Mouse (Mus musculus) adipocyte (in vitro differentiated cells): Measurements from ENCODE around the gene Abca7.

Experiments
- DNase-seq: peaks from one replicate; pipeline ENCODE4 v3.0.0-alpha.2; 2016; ENCODE audit warnings: low spot score

Gene Abca7

DNA sequence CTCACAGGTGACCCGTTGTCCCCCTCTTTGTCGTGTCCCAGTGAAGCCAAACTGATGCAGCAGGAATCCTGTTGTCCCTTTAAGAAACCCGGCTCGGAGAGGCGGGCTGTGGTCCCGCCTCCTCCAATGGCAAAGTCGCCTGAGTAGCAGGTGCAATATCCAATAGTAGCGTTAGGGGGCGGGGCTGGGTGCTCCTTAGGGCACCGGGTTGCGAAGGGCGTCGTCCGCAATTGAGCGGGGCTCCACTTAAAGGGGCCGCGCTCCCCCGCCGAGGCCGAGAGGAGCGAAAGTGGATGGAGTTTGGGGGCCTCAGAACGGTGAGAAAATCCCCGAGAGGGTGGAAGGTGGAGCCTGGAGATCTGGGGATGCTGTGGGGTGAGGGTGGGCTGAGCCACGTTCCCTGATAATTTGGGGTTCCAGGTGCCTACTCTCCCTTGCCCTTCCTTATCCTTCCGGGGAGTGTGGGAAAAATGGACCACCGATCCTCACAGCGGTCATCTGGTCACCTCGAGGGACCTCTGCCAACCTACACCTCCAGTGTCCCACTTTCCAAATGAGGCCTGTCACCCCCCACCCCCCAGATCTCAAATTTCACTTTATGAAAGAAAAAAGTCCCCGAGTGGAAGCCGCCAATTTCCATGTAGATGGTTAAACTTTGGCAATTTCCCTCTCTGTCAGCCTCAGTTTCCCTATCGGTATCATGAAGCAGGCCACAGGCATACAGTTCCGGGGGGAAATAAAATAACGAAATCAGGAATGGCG is at the start of gene Abca7:
Abca7 (plus strand) TSS at position 223 of the 762 bp plus-strand sequence.
- peak; percentile 95 for DNase-seq

DNA sequence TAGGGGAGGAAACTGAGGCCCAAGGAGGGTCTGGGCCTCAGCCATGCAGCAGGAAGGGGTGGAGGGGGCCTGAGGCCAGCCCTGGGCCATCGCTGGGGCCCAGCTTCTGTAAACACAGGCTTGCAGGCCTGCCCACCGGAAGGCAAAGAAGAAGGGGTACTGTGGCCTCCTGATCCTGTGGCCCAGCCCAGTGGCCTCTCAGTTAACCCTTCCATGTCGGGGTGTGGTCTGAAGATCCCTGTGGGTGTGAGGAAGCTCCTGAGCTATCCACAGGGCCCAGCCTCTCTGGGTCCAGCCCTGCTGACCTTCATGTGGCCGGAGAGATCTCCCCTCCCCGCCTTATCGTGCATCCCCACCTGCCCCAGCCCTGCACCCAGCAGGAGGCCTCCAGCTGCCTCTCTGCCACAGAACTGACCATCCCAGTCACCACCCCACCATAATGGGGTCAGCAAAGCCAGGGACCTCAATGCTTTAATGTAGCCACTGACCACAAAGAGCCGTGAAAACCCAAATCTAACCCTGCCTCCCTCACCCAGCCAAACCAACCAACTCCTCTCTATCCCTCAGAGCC is 49.5 kb upstream of the Abca7 start:
- DNase-seq: no peak

DNA sequence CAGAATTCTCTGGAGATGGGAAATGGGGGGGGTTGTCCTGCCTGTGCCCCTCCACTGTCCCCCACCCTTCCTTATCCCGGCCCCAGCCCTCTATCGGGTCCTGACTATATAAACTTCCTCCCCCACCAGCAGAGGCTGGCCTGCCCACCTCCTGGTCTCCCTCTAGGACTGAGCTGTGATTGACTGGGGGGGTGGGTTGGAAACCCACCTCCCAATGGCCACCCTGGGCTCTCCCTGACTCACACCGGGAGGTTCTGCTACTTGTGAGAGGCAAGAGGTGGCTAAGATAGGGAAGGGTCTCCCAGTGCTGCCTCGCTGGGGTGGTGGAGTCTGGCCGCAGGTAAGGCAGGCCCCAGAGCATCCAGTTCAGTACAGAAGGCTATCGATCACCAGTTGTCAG is 48.8 kb upstream of the Abca7 start:
- DNase-seq: no peak

DNA sequence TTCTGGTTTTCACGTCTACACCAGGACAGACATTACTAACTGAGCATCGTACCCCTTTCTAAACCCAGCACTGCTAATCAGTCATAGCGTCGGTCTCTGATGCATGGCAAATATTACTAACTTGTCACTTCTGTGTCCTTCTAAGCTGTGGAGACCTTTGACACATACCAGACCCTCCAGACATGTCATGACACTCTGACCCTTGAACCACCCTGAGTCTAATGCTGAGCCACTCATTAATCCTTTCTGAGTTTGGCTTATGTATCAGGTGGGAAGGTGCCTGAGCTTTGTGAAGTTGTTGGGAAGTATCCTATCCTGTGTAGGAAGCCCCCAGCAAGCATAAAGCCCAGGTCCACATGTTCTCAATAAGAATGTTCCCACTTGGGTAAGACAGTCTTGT is 46.4 kb upstream of the Abca7 start:
- no peak for DNase-seq

DNA sequence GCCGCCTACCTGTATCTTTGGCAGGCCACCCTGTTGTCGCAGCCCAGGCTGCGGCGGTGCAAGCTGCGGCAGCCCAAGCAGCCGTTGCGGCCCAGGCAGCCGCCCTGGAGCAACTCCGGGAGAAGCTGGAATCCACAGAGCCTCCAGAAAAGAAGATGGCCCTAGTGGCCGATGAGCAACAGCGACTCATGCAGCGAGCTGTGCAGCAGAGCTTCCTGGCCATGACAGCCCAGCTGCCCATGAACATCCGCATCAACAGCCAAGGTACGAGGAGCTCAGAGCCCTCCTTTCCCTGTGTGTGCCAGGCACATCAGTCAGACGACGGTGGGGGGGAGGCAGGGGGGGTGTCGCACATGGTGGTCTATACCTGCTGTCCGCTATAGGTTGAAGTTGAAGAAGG is 45.6 kb upstream of the Abca7 start:
- no peak for DNase-seq

DNA sequence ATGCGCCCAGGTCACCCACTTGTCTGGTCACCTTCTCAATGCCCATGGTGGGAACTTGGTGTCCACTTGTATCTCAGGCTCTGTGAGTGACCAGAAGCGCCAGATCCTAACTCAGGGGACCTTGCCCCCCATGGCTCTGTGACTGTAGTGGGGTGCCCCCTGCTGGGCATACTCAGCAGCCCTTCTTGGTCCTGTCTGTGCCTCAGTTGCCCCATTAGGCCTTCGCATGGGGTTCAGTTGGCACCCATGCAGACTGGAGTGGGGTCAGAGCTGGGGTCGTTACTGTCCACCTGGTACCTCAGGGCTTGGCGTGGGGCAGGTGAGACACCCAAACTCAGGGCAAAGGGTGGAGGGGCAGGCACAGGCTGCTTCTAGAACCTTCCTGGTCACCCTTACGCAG is 42.3 kb upstream of the Abca7 start:
- DNase-seq: peak; percentile 31

DNA sequence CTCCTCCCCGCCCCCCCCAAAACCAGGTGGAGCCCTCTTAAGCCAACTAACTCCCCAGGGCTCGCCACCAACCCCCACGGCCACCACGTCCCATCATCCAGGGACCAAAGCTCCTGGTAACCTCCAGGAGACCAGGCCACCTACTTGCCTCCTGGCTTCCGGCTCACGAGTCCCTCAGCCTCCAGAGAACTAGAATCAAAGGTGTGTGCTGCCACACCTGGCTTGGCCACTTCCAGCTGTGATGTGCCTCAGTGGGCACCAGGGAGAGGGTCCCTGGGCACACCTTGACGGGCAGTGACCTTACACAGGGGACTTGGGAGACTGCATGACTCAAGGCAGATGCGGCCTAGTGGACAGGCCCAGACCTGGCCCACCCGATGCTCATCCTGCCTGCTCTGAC is 40.6 kb upstream of the Abca7 start:
- DNase-seq: no peak

DNA sequence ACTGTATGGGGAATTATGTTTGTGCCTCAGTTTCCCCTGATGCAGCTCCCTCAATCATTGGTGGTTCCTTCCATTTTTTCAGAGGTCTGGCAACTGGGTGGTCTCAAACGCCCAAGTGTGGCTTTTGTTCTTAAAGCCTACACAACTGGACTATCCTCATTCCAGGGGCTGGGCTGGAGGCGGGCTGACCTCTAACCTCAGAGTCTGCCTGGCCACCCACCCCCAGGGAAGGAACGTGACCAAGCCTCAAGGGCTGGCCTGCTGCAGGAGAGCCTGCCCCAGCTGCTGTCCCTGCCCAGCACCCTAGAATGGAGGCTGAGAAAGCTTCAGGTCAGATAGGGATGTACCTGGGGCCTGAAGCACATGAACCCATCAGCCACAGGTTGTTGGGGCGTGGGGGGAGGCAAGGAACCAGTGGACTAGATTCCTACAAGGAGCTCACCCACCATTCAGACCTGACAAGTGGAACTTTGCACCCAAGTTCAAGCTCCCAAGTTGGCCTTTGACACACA is 39.6 kb upstream of the Abca7 start:
- no peak for DNase-seq

DNA sequence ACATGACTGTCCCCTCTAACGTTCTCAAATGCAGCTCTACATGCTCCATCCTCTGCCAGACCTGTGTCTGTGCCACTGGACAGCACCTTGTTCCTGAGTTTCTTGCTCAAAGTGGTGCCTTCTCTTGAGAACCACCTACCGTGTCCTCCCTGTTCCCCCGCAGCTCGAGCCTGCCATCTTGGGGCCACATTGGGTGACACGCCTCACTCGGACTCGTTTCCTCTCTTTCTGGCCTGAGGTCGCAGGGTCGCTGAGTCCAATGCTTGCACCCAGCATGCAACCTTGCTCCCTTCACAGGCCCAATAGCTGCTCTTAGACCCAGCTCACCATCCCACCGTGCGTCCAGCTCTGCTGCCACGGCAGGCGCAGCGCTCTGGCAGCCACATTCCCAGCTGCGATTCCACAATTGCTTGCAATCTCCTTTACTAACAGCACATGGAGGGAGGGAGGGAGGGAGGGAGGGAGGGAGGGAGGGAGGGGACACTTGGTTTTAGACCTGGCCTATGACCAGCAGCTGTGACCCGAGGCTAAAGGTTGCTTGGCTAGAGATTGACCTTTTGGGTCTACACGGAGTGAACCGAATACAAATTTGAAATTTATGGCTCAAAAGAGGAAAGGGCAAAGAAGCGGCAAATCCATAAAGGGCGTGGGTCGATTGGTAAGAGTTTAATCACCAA is 38.0 kb upstream of the Abca7 start:
- peak; percentile 86 for DNase-seq

DNA sequence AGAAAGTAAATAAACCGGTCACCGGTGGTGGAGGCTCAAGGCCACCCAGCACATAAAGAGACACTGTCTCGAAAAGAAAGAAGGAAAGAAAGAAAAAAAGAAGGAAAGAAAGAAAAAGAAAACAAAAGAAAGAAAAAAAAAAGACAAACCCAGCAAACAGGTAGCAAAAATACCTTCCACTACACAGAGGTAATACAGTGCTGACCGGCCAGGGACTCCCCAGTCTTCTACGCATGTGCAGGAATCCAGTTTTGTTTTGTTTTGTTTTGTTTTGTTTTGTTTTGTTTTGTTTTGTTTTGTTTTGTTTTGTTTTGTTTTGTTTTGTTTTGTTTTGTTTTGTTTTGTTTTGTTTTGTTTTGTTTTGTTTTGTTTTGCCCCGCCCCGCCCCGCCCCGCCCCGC is 36.9 kb upstream of the Abca7 start:
- peak; percentile 50 for DNase-seq

DNA sequence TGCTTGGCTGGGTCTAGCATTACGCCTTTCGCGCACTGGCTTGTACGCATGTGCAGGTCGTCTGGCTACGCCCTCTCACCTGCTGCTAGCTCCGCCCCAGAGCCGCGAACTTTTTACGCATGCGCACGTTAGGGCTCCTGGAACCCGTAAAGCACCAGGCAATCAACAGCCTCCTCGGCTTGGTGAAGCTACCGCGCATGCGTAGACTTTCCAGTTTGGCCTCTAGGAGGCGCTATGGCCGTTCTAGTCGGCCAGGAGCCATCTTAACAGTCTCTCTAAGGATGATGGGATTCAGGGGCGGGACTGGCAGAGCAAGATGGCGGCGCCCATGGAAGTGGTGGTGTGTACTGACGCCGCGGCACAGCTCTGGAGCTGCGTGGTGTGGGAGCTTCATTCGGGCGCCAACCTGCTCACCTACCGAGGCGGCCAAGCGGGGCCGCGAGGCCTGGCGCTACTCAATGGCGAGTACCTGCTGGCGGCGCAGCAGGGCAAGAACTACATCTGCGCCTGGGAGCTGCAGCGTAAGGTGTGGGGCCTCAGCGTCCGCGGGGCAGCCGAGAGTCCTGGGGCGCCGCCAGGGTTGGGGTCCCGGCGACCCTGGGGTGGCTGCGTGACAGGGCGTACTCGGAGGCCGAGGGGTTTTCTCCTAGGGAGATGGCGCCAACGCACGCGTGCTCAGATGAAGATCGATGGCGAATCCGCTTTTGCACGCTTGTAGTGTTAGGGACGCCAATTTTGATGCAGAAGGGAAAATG is 36.3 kb upstream of the Abca7 start, which contains the start of gene Wdr18:
Wdr18 (plus strand) TSS at position 306 of the 755 bp plus-strand sequence.
- peak; percentile 100 for DNase-seq

DNA sequence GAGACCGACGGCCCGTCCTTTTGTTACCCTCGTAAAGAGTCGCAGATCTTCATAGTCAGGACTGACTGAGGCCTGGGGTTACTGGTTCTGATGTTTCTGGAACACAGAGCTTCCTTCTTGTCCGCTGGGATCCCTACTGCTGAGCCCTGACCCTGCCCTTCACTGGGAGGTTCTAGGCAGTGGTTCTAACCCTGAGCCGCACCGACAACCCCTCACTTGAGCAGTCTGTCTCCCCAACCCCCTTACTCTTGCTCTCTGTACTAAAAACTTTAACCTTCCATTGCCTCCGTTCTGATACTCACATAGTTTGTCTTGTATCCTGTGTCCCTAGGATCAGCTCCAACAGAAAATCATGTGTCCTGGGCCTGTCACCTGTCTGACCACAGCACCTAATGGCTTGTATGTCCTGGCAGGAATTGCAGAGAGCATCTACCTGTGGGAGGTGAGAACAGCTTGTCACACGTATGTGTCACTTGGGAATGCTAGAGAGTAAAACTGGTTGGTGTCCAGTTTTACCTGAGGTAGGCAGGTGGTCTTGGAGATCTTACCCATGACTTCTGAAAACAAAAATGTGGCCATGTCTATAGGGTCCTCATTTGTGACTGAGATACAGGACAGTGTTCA is 35.5 kb upstream of the Abca7 start:
- no peak for DNase-seq

DNA sequence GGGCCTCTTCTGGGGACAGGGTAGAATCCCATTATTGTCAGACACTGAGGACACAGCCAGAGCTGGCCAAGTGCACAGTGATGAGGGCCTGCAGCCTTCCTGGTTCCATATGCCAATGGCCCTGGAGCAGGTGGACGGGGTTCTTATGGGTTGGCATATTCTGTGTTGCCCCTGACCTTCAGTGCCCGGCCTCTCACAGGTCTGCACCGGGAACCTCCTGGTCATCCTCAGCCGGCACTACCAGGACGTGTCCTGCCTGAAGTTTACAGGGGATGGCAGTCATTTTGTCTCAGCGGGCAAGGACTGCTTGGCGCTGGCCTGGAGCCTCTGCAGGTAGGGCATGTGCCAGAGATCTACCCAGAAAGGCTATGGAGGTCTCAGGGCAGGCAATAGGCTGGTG is 31.6 kb upstream of the Abca7 start:
- no peak for DNase-seq

DNA sequence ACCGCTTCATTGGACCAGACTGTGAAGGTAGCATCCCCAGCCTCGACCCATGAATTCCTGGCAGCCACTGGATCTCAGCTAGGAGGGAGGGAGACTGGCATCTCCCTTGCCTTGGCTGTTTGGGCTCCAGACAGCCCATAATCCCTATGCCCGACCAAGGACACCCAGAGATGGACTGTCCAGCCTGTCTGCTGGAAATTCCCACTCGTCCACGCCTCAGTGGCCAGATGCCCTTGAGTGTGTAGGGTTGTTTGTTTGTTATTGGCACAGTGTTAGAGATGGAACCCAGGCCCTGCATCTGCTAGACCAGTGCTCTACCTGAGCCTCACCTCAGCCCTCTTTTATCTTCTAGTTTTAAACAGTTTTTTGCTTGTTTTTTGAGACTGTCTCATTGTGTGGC is 31.0 kb upstream of the Abca7 start:
- DNase-seq: no peak

DNA sequence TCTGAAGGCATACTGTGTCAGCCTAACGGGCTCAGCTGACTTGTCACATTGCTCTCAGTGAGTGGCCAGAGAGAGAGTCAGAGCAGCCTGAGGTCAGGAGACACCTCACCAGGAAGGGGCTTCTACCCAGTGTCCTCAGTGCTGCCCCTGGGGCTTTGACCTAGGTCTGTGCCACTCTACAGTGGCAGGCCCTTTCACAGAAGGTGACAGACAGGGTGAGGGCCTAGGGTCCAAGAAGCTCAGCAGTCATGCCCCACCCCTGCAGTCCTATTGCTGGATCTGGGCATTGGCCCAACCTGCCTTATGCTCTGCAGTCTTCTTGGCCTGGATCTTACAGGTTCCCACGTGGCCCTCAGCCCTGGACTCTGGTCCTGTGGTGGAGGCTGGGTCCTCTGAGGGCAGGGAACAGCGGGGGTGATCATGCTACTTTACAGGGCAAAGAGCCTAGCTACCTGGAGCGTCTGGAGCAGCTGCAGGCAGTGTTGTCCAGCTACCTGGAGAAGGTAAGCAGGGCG is 29.4 kb upstream of the Abca7 start:
- peak; percentile 51 for DNase-seq

DNA sequence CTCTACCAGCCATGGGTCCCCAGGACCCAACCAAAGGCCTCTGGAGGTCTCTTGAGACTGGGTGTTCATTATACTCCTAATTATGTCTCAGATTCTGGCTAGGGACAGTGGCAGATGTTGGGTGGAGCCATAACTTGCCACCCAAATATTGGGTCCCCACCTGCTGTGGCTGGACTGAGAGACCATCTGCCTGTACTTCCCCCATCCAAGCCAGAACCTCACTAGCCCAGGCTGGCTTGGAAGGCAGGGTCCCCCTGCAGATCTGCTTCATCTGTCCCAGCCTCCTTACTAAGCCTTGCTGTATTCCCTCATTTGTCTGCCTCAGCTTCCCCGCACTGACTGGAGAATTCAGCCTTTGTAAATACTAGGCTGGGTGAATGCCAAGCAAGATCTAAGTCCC is 28.1 kb upstream of the Abca7 start:
- DNase-seq: no peak

DNA sequence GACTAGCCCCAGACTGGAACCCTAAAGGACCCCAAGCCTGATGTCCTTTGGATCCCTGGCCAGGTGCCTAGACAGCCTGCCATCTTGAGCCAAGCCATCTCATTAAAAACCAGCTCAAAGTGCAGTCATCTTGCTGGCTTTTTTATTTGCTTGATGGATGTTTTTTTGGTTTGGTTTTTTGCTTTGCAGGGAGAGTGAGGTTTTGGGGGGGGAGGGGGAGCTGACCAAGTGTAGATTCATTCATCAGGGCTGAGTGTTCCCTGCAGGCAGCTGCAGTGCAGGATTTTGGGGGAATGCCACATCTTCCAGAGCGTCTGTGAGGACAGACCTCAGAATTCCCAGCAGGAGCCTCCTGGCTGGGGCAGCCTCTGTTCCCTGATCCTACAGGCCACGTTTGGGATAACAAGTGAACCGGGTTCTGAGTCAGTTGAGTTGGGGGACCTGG is 27.1 kb upstream of the Abca7 start:
- peak; percentile 59 for DNase-seq

DNA sequence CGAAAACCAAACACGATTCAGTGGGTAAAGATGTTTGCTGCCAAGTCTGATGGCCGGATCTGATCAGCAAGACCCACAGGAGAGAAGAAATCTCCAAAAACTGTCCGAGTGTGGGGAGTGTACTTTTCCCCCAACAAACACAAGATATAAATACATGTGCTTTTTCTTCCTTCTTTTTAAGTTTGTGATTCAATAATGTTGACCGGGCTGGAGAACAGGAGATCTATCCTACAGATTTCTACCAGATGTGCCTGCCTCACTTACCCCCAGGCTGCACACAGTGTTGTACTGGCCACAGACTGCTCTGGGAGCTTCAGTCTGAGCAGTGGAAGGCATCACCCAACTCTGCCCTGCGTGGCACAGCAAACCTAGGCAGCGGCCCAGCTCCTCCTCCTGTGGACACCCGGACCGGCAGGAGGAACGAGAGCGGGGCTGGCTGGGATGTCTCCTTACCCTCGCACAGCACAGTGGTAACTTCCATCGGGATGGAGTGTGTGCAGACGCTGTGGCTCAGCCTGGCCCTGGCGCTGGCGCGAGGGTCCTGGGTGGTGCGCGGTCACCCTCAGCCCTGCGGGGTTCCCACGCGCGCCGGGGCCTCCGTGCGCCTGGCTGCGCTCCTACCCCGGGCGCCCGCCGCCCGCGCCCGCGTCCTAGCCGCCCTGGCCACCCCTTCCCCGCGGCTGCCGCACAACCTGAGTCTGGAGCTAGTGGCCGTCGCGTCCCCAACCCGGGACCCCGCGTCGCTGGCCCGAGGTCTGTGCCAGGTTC is 25.7 kb upstream of the Abca7 start, which contains the start of gene Grin3b:
Grin3b (plus strand) TSS at position 301 of the 768 bp plus-strand sequence.
- no peak for DNase-seq

DNA sequence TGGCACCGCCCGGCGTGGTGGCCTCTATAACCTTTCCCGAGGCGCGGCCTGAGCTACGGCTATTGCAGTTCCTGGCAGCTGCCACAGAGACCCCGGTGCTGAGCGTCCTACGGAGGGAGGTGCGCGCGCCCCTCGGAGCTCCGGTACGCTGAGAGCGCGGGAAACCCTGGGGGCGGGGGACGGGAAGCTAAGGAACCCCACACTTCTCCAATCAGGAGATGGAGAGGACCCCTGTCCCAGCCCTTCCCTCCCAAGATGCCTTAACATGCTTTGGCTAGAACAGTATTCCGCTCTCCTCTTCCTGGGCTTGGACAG is 25.2 kb upstream of the Abca7 start:
- no peak for DNase-seq

DNA sequence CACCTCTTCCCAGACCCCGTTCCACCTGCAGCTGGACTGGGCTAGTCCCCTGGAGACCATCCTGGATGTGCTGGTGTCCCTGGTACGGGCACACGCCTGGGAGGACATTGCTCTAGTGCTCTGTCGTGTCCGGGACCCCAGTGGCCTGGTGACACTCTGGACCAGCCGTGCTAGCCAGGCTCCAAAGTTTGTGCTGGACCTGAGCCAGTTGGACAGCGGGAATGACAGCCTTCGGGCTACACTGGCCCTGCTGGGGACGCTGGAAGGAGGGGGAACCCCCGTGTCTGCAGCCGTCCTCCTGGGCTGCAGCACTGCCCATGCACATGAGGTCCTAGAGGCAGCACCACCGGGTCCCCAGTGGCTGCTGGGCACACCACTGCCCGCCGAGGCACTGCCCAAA is 23.5 kb upstream of the Abca7 start:
- no peak for DNase-seq

DNA sequence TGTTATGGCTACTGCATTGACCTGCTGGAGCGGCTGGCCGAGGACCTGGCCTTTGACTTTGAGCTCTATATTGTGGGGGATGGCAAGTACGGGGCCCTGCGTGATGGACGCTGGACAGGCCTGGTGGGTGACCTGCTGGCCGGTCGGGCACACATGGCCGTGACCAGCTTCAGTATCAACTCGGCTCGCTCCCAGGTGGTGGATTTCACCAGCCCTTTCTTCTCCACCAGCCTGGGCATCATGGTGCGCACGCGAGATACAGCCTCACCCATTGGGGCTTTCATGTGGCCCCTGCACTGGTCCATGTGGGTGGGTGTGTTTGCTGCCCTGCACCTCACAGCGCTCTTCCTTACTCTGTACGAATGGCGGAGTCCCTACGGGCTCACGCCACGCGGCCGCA is 22.2 kb upstream of the Abca7 start:
- no peak for DNase-seq
